8 mouse cellular contexts compared by ENCODE assay signal in the genomic region with DNA sequence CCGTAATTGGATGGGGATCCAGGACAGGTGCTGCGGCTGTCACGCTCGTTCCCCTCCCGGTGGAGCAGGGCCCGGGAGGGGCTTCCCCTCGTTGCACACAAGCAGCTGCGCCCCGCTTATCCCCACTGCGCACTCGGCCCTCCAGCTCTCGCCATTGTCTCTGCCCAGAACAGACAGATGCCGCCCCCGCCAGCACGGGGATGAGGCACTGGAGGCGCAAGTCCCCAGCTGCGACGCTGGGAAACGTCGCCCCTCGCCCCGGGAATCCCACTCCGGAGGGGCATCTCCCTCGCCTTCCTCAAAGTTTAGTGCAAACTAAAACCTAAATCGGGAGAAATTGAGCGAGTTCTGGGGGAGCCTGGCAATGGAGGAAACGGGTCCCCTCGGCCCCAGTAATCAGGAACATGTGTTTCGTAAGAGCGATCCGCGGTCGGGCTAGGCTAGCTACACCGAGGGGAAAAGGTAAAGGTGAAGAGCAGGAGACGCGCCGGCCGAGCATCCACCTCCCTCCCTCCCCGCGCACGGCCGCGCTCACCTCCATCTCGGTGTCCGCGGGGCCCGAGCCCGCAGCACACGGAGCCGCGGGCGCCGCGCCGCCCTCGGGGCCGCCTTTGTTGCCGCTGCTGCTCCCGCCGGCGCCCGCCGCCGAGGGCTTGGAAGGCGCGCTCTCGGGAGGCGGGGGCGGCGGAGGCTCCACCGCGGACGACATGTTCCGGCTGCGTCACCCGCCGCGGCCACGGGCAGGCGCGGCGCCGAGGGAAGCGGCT. TPM values are rescaled to one million over a fixed set of nuclear protein-coding genes. Genes with fewer than 3 reads are reported as not detected.
DNase-seq lines count a peak whose midpoint lies in the region; ATAC-seq and TF ChIP-seq lines count a peak whose summit lies in the region.

No protein-coding gene starts in this region.

- peak overlapping the region; percentile 98 for H3K27ac ChIP-seq in gastrocnemius, adult 2 months
- peak overlapping the region; percentile 96 for H3K27ac ChIP-seq in hindbrain, embryonic 16.5 days (ENCODE audit: low read depth, low read length)

- H3K4me3 ChIP-seq in gastrocnemius, adult 2 months = peak overlapping the region; percentile 95
- peak overlapping the region; percentile 88 for H3K4me3 ChIP-seq in hindbrain, embryonic 16.5 days (ENCODE audit: low read length)

- peak; percentile 32 to 52 for DNase-seq in adrenal gland, adult 18-20 months (ENCODE audit: low spot score in 2 of 2)
- DNase-seq in gastrocnemius, adult 2 months = peak; percentile 49
- DNase-seq in left cerebral cortex, postnatal 36 days (ENCODE audit: low spot score in 2 of 2) = peak; percentile 65 to 74
- DNase-seq in mesoderm, embryonic 11.5 days (ENCODE audit: low read depth, low spot score) = peak; percentile 71
- DNase-seq in right cerebral cortex, postnatal 4 days = peak; percentile 52
- no peak for DNase-seq in Muller cell, postnatal 12 days (ENCODE audit: inconsistent ontology term)

- TF ChIP-seq CTCF in gastrocnemius, adult 2 months (IDR thresholded peaks at IDR 0.05) = no peak; the same call in 1 of the 2 replicates

- intact Hi-C loops in gastrocnemius, adult 2 months (cut with DNase I) = no loop called here
- intact Hi-C loops in left cerebral cortex, postnatal 36 days (cut with DNase I) = no loop called here

- H3K9me3 ChIP-seq in hindbrain, embryonic 16.5 days (ENCODE audit: control insufficient read depth, low read length) = no peaks in the 10 kb centered on the region

- under 1% methylated on average over 63 of the region's 84 CpGs for WGBS in hindbrain, embryonic 16.5 days

- peak overlapping the region; percentile 91 for H3K9ac ChIP-seq in hindbrain, embryonic 16.5 days (ENCODE audit: low read depth, low read length)

- no peaks in the 10 kb centered on the region for H3K27me3 ChIP-seq in hindbrain, embryonic 16.5 days (replicated peaks; ENCODE audit: control insufficient read depth, insufficient read depth, low read length)

- H3K4me2 ChIP-seq in hindbrain, embryonic 16.5 days (ENCODE audit: low read length) = peak overlapping the region; percentile 92

- peaks cover 5% of the 10 kb centered on the region; the same call in 1 of the 2 replicates for H3K36me3 ChIP-seq in hindbrain, embryonic 16.5 days (ENCODE audit: control insufficient read depth, insufficient read depth, low read length)

- H3K4me1 ChIP-seq in hindbrain, embryonic 16.5 days (ENCODE audit: control insufficient read depth, insufficient read depth, low read depth, low read length) = peaks cover 9% of the 10 kb centered on the region

- peak; percentile 49 for ATAC-seq in common myeloid progenitor, adult 5-6 weeks (replicated peaks; ENCODE audit: low read depth, poor library complexity, severe bottlenecking)
- ATAC-seq in hindbrain, embryonic 16.5 days = peak; percentile 70

RNA-seq across cellular contexts. Expression of gene Smarca5, which starts 0.7 kb away (rescaled TPM):
- 10 to 100 TPM; 74.5 to 77.2 TPM for total RNA-seq in adrenal gland, adult 18-20 months (2021)
- total RNA-seq in common myeloid progenitor, adult 5-6 weeks (2017) = 232 and 251 TPM in 2 replicates
- 10 to 100 TPM; 28.6 to 38.4 TPM for total RNA-seq in gastrocnemius, adult 2 months (2021)
- polyA plus RNA-seq in hindbrain, embryonic 16.5 days (2015; fragmentation: Nextera tagmentation; extraction: Ambion mirVana) = 34.3 and 37.5 TPM in 2 replicates
- 10 to 100 TPM; 47.0 to 59.6 TPM for total RNA-seq in left cerebral cortex, postnatal 36 days (2021)
